Mouse (Mus musculus): ENCODE results near the gene Bach2. TPM values are rescaled to one million over a fixed set of nuclear protein-coding genes. Genes with fewer than 3 reads are reported as not detected.

Gene Bach2
- polyA plus RNA-seq, 1 experiment from 2014 or later: 37.3 TPM

DNA sequence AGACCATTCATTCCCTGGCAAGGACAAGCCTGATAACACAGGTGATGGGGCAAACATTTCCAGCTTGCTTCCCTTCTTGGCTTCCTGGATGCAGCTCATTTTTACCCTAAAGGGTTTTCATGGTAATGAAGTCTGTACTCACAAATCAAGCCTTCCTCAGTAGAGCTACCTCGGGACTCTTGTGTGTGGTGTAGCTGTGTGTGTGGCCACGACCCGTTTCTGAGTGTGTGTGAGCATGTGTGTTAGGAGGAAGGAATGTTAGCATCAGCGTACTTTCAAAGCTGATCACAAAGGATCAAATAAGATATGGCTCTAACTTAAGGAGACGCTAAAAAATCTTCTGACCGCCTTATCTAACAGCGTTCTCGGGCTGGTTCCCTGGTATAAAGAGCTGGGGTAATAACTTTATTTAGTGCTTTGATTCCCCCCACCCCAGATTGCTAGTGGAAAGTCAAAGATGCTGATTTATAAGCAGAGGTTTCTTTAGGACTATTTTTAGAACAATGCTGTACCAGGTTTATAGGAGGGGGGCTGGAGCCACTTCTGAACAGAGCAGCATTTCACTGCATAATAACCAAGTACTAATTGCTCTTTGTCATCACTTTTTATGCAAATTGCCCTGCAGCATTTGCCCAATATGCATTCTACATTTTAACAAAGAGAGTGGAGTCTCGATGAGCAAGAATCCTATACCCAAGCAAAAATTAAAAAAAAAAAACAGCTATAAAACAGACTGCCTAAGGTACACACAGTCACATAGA, 28.0 kb upstream of the Bach2 start:
- H3K27ac ChIP-seq: no peak overlapping the region
- H3K4me3 ChIP-seq: no peak overlapping the region
- WGBS: 54% methylated on average over 9 of the region's 9 CpGs
- H3K9ac ChIP-seq: no peak overlapping the region
- no peak overlapping the region for H3K4me2 ChIP-seq (replicated peaks)
- ATAC-seq (ENCODE audit: low FRiP score, low read depth): no peak
- no peaks in the 10 kb centered on the region for H3K36me3 ChIP-seq
- no peaks in the 10 kb centered on the region for H3K9me3 ChIP-seq
- no peaks in the 10 kb centered on the region for H3K27me3 ChIP-seq (replicated peaks)
- H3K4me1 ChIP-seq: peaks cover 4% of the 10 kb centered on the region; the same call in 1 of the 2 replicates

DNA sequence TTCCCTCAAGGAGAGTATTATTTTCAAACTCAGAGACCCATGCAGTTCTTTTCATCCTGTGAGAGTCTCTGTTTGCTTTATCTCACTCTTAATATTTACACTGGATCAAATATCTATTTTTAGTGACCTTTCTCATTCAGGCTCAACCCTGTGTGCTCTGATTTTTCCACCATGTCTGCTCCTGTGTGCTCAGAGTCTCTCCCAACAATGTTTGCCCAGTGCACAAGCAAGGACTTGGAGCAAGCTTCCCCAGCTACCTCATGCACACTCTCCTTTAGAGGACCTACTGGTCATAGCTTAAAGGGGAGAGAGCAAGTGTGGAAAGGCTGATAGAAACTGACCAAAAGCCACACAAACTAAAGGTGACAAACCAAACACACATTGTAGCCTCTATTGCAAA, 26.0 kb upstream of the Bach2 start:
- no peaks in the 10 kb centered on the region for H3K9me3 ChIP-seq
- no peaks in the 10 kb centered on the region for H3K27me3 ChIP-seq (replicated peaks)
- no peak overlapping the region for H3K27ac ChIP-seq
- no peak overlapping the region for H3K9ac ChIP-seq
- no peak for ATAC-seq (ENCODE audit: low FRiP score, low read depth)
- H3K4me1 ChIP-seq: peaks cover 4% of the 10 kb centered on the region; the same call in 1 of the 2 replicates
- no peak overlapping the region for H3K4me2 ChIP-seq (replicated peaks)
- no peak overlapping the region for H3K4me3 ChIP-seq
- no peaks in the 10 kb centered on the region for H3K36me3 ChIP-seq

DNA sequence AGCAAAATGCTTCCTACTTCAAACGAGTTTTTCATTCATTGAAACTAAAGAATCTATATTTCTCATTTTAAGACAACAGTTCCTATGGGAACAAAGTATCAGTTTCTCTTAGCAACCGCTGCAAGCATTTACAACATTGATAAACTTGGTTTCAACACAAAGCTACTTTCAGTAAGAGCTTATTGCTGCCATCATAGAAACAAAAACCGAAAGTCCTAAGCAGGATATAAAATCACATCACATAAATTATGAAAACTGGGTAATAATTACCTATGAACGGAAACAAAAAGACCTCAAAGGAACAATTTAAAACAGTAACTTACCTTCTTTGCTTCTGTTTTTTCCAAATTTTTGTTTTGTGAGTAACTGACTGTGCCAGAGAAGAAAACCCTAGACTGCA, 22.1 kb upstream of the Bach2 start:
- Histone ChIP-seq H3K4me3 (no peak overlapping the region), H3K36me3 (no peaks in the 10 kb centered on the region), H3K4me1 (peaks cover 20% of the 10 kb centered on the region), H3K27ac (no peak overlapping the region), H3K9me3 (no peaks in the 10 kb centered on the region), H3K4me2 (replicated peaks) (no peak overlapping the region), H3K9ac (no peak overlapping the region), H3K27me3 (replicated peaks) (no peaks in the 10 kb centered on the region)
- WGBS: 88% methylated on average over 4 of the region's 4 CpGs
- ATAC-seq (ENCODE audit: low FRiP score, low read depth): no peak

DNA sequence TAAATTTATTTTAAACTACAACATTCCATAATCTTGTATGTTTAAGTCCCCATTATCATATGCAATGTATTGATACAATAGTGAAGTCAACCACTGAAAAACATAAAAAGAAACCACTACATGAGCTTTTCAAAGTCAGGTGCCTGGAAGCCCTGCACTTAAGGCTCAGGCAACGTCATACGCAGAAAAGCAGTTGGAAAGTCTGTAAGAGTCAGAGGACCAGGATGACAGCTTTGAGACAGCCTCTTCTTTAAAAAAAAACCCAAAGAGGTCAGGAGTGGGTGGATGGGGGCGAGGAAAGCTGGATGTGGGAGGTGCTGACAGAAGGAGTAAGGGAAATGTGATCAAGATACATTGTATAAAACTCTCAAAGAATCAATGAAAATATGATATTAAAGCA, 21.6 kb upstream of the Bach2 start:
- Histone ChIP-seq H3K4me3 (no peak overlapping the region), H3K9ac (no peak overlapping the region), H3K4me2 (replicated peaks) (no peak overlapping the region), H3K36me3 (no peaks in the 10 kb centered on the region), H3K27me3 (replicated peaks) (no peaks in the 10 kb centered on the region), H3K9me3 (no peaks in the 10 kb centered on the region), H3K27ac (no peak overlapping the region), H3K4me1 (peaks cover 20% of the 10 kb centered on the region)
- no peak for ATAC-seq (ENCODE audit: low FRiP score, low read depth)
- WGBS: 91% methylated on average over 3 of the region's 3 CpGs

DNA sequence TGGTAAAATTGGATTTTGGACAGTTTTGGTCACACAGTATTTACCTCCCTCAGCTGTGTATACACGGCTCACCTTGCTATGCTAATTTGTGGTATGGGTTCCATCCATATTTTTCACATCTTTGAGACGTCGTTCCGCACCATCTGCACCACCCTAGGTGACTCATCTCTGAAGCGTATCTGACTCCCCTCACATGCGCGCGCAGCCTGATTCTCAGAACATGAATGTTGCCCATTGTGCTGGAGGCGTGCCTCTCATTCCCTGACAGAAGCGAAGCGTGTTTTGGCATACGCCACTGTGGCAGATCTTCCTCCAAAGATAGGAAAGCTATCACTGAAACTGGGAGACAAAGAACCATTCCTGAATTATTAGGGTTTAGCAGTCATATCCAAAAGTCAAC, 21.0 kb upstream of the Bach2 start:
- no peak overlapping the region for H3K9ac ChIP-seq
- no peak overlapping the region for H3K4me3 ChIP-seq
- ATAC-seq (ENCODE audit: low FRiP score, low read depth): no peak
- peaks cover 20% of the 10 kb centered on the region for H3K4me1 ChIP-seq
- H3K27ac ChIP-seq: no peak overlapping the region
- no peaks in the 10 kb centered on the region for H3K27me3 ChIP-seq (replicated peaks)
- WGBS: 89% methylated on average over 12 of the region's 12 CpGs
- H3K4me2 ChIP-seq (replicated peaks): no peak overlapping the region
- no peaks in the 10 kb centered on the region for H3K9me3 ChIP-seq
- H3K36me3 ChIP-seq: no peaks in the 10 kb centered on the region

DNA sequence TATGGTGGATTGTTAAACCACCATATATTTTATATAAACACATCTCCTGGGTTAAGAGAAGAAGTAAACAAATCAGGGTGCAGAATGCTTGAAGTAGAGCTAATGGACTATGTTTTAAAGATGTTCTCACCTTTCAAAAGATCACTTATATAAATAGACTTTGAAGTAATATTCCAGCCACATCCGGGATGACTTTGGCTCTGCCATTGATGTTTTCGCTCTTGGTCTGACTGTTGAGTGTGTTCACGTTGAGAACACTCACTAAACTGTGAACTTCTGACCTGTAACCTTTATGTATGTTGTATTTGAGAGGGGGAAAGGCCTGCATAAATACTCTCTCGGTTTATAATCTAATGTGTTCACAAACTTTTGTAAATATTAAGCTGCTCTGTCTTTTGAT, 20.2 kb upstream of the Bach2 start:
- H3K4me2 ChIP-seq (replicated peaks): no peak overlapping the region
- WGBS: 77% methylated on average over 4 of the region's 4 CpGs
- no peak for ATAC-seq (ENCODE audit: low FRiP score, low read depth)

DNA sequence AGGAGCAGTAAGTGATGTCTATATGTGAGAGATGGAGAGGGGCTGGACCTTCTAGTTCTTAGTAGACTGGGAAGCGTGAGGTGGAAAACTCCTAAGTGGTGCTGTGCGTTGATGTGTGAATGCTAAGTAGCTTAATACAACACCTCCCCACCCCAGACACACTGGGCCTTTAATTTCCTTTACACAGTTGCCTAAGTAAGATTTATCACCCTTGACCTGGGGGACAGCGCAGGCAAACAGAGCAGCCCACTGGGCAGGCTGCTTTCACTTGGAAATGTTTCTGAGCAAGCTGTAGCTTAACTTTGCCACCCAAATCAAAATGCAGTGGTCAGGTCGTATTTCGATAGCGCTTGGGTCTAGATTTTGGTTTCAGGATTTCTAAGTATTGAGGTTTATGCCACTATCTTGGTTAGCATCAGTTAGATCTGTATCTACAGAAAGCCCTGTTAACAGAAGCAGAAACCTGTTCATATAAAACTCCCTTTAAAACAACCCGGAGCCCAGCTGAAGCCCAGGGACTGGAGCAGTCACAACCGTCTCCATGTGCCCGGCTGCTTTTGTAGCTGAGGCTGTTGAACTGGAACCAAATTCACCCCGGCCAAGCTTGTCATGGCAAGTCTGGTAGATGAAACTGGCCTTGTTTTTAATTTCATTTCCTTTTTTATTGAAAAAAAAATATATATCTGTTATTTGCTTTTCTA, 19.0 kb upstream of the Bach2 start:
- 16% methylated on average over 10 of the region's 10 CpGs for WGBS
- H3K27ac ChIP-seq: 0 out of 2 replicates have a peak overlapping the region, but pooled peaks have one; percentile 17
- peak; percentile 90 for ATAC-seq (ENCODE audit: low FRiP score, low read depth)

More for the DNA sequence above, 20.2 kb upstream of the Bach2 start:
- Histone ChIP-seq H3K4me1 (peaks cover 20% of the 10 kb centered on the region), H3K9ac (no peak overlapping the region), H3K9me3 (no peaks in the 10 kb centered on the region), H3K36me3 (no peaks in the 10 kb centered on the region), H3K4me3 (no peak overlapping the region), H3K27me3 (replicated peaks) (no peaks in the 10 kb centered on the region), H3K27ac (no peak overlapping the region)

DNA sequence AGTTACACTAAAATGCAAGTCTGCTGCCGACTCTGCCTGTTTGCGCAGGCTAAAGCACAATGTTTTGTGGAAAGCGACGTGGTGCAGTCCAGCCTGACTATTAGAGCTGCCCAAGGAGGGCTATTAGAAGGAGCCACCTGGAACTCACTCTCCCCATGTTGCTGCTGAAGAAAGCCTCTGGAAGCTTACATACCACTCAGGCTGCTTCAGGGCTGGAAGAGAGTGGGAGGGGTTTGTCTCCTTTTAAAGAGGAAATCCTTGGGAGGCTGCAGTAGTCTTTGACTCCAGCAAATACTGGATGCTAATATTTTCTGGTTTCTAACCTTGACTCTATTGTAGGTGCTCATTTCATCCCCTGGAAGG, 18.5 kb upstream of the Bach2 start:
- no peaks in the 10 kb centered on the region for H3K9me3 ChIP-seq
- H3K27me3 ChIP-seq (replicated peaks): no peaks in the 10 kb centered on the region
- WGBS: 46% methylated on average over 4 of the region's 4 CpGs
- no peak for ATAC-seq (ENCODE audit: low FRiP score, low read depth)
- no peak overlapping the region for H3K9ac ChIP-seq
- peak overlapping the region; percentile 30; the same call in 1 of the 2 replicates for H3K4me2 ChIP-seq (replicated peaks)
- no peaks in the 10 kb centered on the region for H3K36me3 ChIP-seq
- peaks cover 20% of the 10 kb centered on the region for H3K4me1 ChIP-seq
- H3K27ac ChIP-seq: no peak overlapping the region
- H3K4me3 ChIP-seq: no peak overlapping the region

More for the DNA sequence above, 19.0 kb upstream of the Bach2 start:
- H3K4me3 ChIP-seq: no peak overlapping the region
- no peaks in the 10 kb centered on the region for H3K36me3 ChIP-seq
- no peak overlapping the region for H3K9ac ChIP-seq
- H3K27me3 ChIP-seq (replicated peaks): no peaks in the 10 kb centered on the region
- peak overlapping the region; percentile 30; the same call in 1 of the 2 replicates for H3K4me2 ChIP-seq (replicated peaks)
- no peaks in the 10 kb centered on the region for H3K9me3 ChIP-seq
- H3K4me1 ChIP-seq: peaks cover 20% of the 10 kb centered on the region

DNA sequence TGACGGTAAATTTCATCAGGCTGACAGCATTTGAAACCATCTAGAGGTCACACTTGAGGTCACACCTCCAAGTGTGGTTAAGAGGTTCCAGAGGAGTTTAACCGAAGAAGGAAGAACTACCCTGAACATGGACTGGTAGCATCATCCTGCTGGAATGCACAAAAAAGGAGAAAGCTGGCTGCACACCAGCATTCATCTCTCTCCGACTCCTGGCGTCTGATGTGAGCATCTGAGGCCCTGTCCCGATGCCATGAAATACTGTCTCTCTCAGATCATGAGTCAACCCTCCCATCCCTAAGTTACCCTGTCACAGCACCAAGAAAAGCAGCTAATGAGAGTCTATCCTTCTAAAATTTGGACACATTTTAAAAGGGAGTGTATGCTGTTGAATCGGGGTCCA, 17.6 kb upstream of the Bach2 start:
- Histone ChIP-seq H3K4me2 (replicated peaks) (no peak overlapping the region), H3K9ac (no peak overlapping the region), H3K27ac (no peak overlapping the region), H3K4me3 (no peak overlapping the region), H3K4me1 (peaks cover 20% of the 10 kb centered on the region), H3K27me3 (replicated peaks) (no peaks in the 10 kb centered on the region), H3K36me3 (no peaks in the 10 kb centered on the region), H3K9me3 (no peaks in the 10 kb centered on the region)
- 58% methylated on average over 6 of the region's 6 CpGs for WGBS
- no peak for ATAC-seq (ENCODE audit: low FRiP score, low read depth)

DNA sequence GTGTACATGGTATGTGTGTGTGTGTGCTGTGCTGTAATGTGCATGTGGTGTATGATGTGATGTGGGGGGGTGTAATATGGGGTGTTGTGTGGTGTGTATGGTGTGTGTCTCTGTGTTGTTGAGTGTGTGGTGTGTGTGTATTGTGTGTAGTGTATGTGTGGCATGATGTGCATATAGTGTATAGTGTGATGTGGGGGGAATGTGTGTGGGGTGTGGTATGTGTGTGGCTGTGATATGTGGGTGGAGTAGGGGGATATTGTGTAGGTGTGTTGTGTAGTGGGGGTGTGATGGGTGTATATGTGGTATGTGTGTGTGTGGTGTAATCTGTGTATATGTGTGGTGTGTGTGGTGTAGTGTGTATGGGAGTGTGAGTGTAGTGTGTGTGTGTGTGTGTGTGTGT, 15.0 kb upstream of the Bach2 start:
- no peak overlapping the region for H3K4me2 ChIP-seq (replicated peaks)
- H3K36me3 ChIP-seq: no peaks in the 10 kb centered on the region
- H3K9ac ChIP-seq: no peak overlapping the region
- H3K4me1 ChIP-seq: peaks cover 20% of the 10 kb centered on the region
- H3K27ac ChIP-seq: no peak overlapping the region
- H3K4me3 ChIP-seq: no peak overlapping the region
- H3K27me3 ChIP-seq (replicated peaks): no peaks in the 10 kb centered on the region
- ATAC-seq (ENCODE audit: low FRiP score, low read depth): no peak
- H3K9me3 ChIP-seq: no peaks in the 10 kb centered on the region

DNA sequence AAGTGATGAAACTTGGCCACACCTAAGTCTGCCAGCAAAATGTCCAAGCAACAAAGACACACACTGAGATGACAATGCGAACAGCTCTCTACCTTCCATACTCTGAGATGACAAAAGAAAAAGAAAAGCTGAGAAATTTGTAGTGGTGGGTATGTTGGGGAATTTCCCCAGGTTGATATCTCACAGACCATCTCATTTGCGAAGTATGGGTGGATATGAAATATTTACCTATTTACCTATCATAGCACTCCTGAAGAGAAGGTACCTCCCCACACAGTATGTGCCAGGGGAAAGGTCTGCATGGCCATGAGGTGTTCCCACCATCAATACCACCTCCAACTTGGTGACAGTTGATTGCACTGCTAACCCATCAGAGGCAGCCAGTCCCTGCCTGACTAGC, 13.4 kb upstream of the Bach2 start:
- WGBS: 92% methylated on average over 2 of the region's 2 CpGs
- H3K4me2 ChIP-seq (replicated peaks): no peak overlapping the region
- no peak for ATAC-seq (ENCODE audit: low FRiP score, low read depth)
- no peaks in the 10 kb centered on the region for H3K9me3 ChIP-seq
- no peak overlapping the region for H3K27ac ChIP-seq
- no peak overlapping the region for H3K4me3 ChIP-seq
- H3K9ac ChIP-seq: no peak overlapping the region
- H3K36me3 ChIP-seq: no peaks in the 10 kb centered on the region
- peaks cover 6% of the 10 kb centered on the region for H3K4me1 ChIP-seq
- H3K27me3 ChIP-seq (replicated peaks): no peaks in the 10 kb centered on the region

DNA sequence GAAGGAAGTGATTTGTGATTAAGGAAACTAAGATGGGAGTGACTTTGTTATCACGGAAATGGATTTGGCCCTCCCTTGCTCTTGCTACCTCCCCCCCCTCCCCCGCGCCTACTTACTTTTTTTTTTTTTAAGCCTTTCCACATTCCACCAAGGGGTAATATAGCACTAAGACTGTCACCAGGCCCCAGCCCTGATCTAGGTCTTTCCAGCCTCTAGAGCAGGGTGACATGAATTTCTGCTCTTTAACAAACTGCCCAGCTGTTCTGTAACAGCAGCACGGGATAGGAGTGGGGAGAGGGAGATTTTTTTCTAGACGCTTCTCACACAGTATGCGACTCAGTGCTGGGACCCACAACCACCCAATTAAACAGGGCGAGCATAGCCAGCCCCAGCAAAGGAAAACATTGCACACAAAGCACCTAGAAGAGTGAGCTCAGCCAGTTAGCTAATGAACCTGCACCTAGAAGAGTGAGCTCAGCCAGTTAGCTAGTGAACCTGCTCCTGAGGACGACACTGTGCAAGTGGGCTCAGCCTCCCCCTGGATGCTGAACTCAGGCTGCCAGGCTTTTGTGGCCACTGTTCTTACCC, 10.5 kb upstream of the Bach2 start:
- WGBS: 71% methylated on average over 8 of the region's 8 CpGs
- no peak overlapping the region for H3K4me3 ChIP-seq
- H3K9me3 ChIP-seq: no peaks in the 10 kb centered on the region
- H3K4me2 ChIP-seq (replicated peaks): no peak overlapping the region
- H3K4me1 ChIP-seq: no peaks in the 10 kb centered on the region
- no peak overlapping the region for H3K9ac ChIP-seq
- no peaks in the 10 kb centered on the region for H3K27me3 ChIP-seq (replicated peaks)
- H3K36me3 ChIP-seq: no peaks in the 10 kb centered on the region
- H3K27ac ChIP-seq: no peak overlapping the region
- no peak for ATAC-seq (ENCODE audit: low FRiP score, low read depth)
